Mouse (Mus musculus) liver, embryonic 11.5 days (tissue): Measurements from ENCODE around the gene Ago3. TPM values are rescaled to one million over a fixed set of nuclear protein-coding genes. Genes with fewer than 3 reads are reported as not detected.

Experiments used
- ATAC-seq: fragments of 200-750 bp; cut with Nextera tagmentation; replicated peaks from 2 replicates; pipeline ENCODE4 v1.8.0; 2017; ENCODE audit warnings: moderate number of reproducible peaks, mild to moderate bottlenecking, moderate TSS enrichment, moderate library complexity; ENCODE audit not compliant: low FRiP score
- DNase-seq: peaks from one replicate; pipeline ENCODE4 v3.0.0-alpha.2; 2017; ENCODE audit warnings: low spot score
- H3K27ac ChIP-seq: fragments of 300-500 bp; sonication (generic); 2 replicates; pipeline ENCODE4 v1.5.1; 2014; ENCODE audit warnings: mild to moderate bottlenecking, low read depth, low read length, control low read depth
- H3K27me3 ChIP-seq: fragments of 300-500 bp; sonication (generic); replicated peaks from 2 replicates; pipeline ENCODE4 v1.6.1; 2014; ENCODE audit warnings: low read length, mixed read lengths; ENCODE audit not compliant: control insufficient read depth, insufficient read depth
- H3K36me3 ChIP-seq: fragments of 300-500 bp; sonication (generic); 2 replicates; pipeline ENCODE4 v1.6.1; 2014; ENCODE audit warnings: mild to moderate bottlenecking, low read length, moderate library complexity, mixed read lengths; ENCODE audit not compliant: control insufficient read depth, insufficient read depth
- H3K4me1 ChIP-seq: fragments of 300-500 bp; sonication (generic); replicated peaks from 2 replicates; pipeline ENCODE4 v1.6.1; 2014; ENCODE audit warnings: low read length, mixed read lengths; ENCODE audit not compliant: control insufficient read depth, insufficient read depth
- H3K4me2 ChIP-seq: fragments of 300-500 bp; sonication (generic); 2 replicates; pipeline ENCODE4 v1.6.1; 2014; ENCODE audit warnings: mild to moderate bottlenecking, control low read depth, moderate library complexity
- H3K4me3 ChIP-seq: fragments of 300-500 bp; sonication (generic); 2 replicates; pipeline ENCODE4 v1.5.1; 2014; ENCODE audit warnings: low read depth, low read length, control low read depth
- H3K9ac ChIP-seq: fragments of 300-500 bp; sonication (generic); 2 replicates; pipeline ENCODE4 v1.6.1; 2014; ENCODE audit warnings: low read depth, low read length, control low read depth
- H3K9me3 ChIP-seq: fragments of 300-500 bp; sonication (generic); 2 replicates; pipeline ENCODE4 v1.6.1; 2016; ENCODE audit warnings: low read length, inconsistent platforms, mixed read lengths; ENCODE audit not compliant: control insufficient read depth
- WGBS: fragments of 180-500 bp; shearing (Covaris S2); extraction: QIAGEN DNeasy Blood & Tissue Kit; methylation state at CpG from one replicate; pipeline ENCODE4 v1.1.7; 2014; 5-methylcytosine and 5-hydroxymethylcytosine counted together
- polyA plus RNA-seq: library from polyadenylated mRNA; unstranded; fragments of >200 nt; fragmentation: Nextera tagmentation; extraction: Ambion mirVana; gene quantifications from 2 replicates; pipeline ENCODE4 v1.2.1, GENCODE M21; 2014

Ago3 gene
- polyA plus RNA-seq, 1 experiment from 2014 or later = 15.2 TPM

DNA sequence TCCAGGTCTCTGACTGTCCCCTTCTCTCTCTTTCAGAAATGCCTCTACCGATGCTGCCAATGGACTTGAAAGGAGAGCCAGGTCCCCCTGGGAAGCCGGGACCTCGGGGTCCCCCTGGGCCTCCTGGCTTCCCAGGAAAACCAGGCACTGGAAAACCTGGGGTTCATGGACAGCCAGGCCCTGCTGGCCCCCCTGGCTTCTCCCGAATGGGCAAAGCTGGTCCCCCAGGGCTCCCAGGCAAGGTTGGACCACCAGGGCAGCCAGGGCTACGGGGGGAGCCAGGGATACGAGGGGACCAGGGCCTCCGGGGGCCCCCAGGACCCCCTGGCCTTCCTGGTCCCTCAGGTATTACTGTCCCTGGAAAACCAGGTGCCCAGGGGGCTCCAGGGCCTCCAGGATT is 119.0 kb downstream of the Ago3 start:
- Histone ChIP-seq H3K9me3 (no peaks in the 10 kb centered on the region), H3K9ac (no peak overlapping the region)

DNA sequence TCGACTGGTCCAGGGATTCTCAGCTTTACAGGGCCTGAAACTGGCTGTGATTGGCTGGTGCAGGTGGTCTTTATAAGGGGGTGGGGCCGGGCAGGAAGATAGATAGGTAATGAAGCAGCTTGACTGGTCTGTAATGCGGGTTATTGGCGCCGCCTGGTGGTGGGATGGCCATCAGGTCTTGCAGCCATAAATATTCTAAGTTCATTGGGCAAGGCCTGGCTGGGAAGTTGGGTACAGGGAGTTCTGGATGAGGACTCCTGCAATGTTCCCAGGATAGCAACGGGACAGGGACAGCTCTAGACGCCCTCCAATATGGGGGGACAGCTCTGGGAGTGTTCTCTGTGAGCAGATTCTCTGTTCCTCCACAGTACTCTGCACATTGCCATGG is 119.4 kb downstream of the Ago3 start:
- H3K4me1 ChIP-seq = no peaks in the 10 kb centered on the region; the same call in 1 of the 2 replicates
- under 1% methylated on average over 7 of the region's 7 CpGs for WGBS
- no peak overlapping the region for H3K9ac ChIP-seq
- no peaks in the 10 kb centered on the region for H3K9me3 ChIP-seq
- ATAC-seq = peak; percentile 61
- H3K36me3 ChIP-seq = peaks cover 2% of the 10 kb centered on the region; the same call in 1 of the 2 replicates
- peak; percentile 86 for DNase-seq
- H3K4me3 ChIP-seq = peak overlapping the region; percentile 6; the same call in 1 of the 2 replicates
- peak overlapping the region; percentile 55 for H3K4me2 ChIP-seq
- no peak overlapping the region for H3K27ac ChIP-seq
- H3K27me3 ChIP-seq = no peaks in the 10 kb centered on the region; the same call in 1 of the 2 replicates

More for the DNA sequence above, 119.0 kb downstream of the Ago3 start:
- no peak for ATAC-seq
- Histone ChIP-seq H3K4me2 (no peak overlapping the region), H3K36me3 (peaks cover 2% of the 10 kb centered on the region; the same call in 1 of the 2 replicates), H3K4me1 (no peaks in the 10 kb centered on the region; the same call in 1 of the 2 replicates), H3K27ac (no peak overlapping the region), H3K27me3 (no peaks in the 10 kb centered on the region; the same call in 1 of the 2 replicates), H3K4me3 (no peak overlapping the region)
- 70% methylated on average over 7 of the region's 7 CpGs for WGBS
- no peak for DNase-seq

DNA sequence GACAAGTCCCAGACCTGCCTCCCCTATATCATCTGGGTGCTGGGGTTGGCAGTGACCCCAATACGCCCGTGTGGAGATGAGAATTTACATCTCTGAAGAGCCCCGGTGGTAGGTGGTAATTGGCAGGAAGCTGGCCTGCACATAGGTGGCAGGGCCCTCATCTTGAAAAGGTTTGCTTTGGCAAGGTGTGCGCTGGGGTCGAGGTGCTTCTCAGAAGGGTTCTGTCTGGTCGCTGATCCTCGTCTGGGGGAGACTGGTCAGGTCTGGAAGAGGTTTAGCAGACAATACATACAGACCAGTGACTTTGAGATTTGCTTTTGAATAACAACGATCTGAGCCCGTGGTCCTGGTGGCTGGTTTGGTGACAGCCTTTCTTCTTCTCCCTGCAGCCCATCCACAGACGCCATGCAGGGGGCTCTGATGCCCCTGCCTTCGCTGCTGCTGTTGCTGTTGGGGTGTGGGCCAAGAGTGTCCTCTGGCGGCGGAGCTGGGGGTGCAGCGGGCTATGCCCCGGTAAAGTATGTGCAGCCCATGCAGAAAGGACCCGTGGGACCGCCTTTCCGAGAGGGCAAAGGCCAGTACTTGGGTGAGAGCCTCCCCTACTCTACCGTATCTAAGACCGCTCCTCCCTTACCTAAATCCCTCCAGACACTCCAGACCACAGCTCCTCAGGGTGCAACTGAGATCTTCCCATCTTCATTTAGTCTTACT is 120.0 kb downstream of the Ago3 start:
- Histone ChIP-seq H3K4me1 (no peaks in the 10 kb centered on the region; the same call in 1 of the 2 replicates), H3K27ac (no peak overlapping the region), H3K27me3 (peaks cover under 1% of the 10 kb centered on the region; the same call in 1 of the 2 replicates), H3K9me3 (no peaks in the 10 kb centered on the region), H3K9ac (no peak overlapping the region), H3K36me3 (peaks cover 2% of the 10 kb centered on the region; the same call in 1 of the 2 replicates), H3K4me3 (peak overlapping the region; percentile 6; the same call in 1 of the 2 replicates), H3K4me2 (peak overlapping the region; percentile 55)
- peak; percentile 19; the same call in 1 of the 2 replicates for ATAC-seq
- DNase-seq = peak; percentile 55
- 19% methylated on average over 20 of the region's 20 CpGs for WGBS

DNA sequence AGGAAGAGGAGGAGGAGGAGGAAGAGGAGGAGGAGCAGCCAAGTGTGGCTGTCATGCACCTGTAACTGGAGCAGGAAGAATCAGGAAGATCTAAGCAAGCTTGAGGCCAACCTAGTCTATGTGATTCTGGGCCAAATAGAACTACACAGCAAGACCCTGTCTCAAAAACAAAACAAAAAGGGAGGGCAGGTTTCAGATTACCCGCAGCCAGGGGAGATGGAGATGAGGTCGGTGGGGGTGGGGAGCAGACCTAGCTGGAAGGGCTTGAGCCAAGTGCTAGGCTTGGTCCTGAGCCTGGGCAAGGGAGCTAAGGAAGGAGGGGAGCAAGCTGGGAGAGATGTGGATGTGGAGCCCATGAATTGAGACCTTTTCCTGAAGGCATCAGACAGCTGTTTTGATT is 122.5 kb downstream of the Ago3 start:
- Histone ChIP-seq H3K9me3 (no peaks in the 10 kb centered on the region), H3K27me3 (peaks cover 21% of the 10 kb centered on the region), H3K4me3 (no peak overlapping the region), H3K9ac (no peak overlapping the region), H3K4me2 (no peak overlapping the region), H3K36me3 (no peaks in the 10 kb centered on the region), H3K27ac (no peak overlapping the region), H3K4me1 (no peaks in the 10 kb centered on the region; the same call in 1 of the 2 replicates)
- DNase-seq = no peak
- 14% methylated on average over 2 of the region's 2 CpGs for WGBS
- ATAC-seq = no peak

DNA sequence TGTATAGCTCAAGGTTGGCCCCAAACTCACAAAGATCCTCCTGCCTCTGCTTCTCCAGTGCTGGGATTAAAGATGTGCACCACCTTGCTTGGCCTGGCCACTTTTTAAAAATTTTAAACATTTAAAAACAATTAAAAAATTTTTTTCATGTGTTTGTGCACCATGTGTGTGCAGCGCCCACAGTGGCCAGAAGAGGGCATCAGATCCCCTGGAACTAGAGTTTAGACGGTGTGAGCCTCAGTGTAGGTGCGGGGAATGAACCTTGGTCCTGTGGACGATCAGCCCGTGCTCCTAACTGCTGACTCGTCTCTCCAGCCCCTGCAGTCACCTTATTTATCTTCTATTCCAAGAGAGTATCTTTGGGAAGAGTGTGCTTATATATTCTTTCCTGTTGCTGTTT is 123.3 kb downstream of the Ago3 start:
- Histone ChIP-seq H3K36me3 (no peaks in the 10 kb centered on the region), H3K9ac (no peak overlapping the region), H3K9me3 (no peaks in the 10 kb centered on the region), H3K4me1 (peaks cover 2% of the 10 kb centered on the region; the same call in 1 of the 2 replicates), H3K27ac (no peak overlapping the region), H3K27me3 (peaks cover 29% of the 10 kb centered on the region), H3K4me2 (no peak overlapping the region), H3K4me3 (no peak overlapping the region)
- DNase-seq (no peak), ATAC-seq (no peak)
- 80% methylated on average over 6 of the region's 6 CpGs for WGBS

DNA sequence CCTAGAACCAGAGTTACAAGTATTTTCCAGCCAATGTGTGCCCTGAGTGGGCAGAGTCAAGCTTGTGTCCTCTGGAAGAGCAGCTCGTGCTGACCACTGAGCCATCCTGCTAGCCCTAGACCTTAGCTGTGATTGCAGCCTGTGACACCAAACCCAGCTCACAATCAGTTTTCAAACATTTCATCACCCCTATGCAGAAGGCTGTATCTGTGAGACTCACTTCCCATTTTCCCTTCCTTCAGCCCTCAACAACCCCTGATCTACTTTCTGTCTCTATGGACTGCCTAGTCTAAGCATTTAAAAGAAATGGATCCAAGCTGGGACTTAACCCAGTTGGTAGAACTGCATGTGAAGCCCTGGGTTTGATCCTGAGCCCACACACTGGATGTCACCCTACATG is 123.9 kb downstream of the Ago3 start:
- no peak overlapping the region for H3K4me3 ChIP-seq
- no peaks in the 10 kb centered on the region for H3K9me3 ChIP-seq
- peaks cover 3% of the 10 kb centered on the region; the same call in 1 of the 2 replicates for H3K4me1 ChIP-seq
- H3K9ac ChIP-seq = no peak overlapping the region
- peaks cover 35% of the 10 kb centered on the region for H3K27me3 ChIP-seq
- H3K27ac ChIP-seq = no peak overlapping the region
- no peaks in the 10 kb centered on the region for H3K36me3 ChIP-seq
- no peak for DNase-seq
- ATAC-seq = no peak
- no peak overlapping the region for H3K4me2 ChIP-seq
- WGBS = 73% methylated on average over 1 of the region's 1 CpGs

DNA sequence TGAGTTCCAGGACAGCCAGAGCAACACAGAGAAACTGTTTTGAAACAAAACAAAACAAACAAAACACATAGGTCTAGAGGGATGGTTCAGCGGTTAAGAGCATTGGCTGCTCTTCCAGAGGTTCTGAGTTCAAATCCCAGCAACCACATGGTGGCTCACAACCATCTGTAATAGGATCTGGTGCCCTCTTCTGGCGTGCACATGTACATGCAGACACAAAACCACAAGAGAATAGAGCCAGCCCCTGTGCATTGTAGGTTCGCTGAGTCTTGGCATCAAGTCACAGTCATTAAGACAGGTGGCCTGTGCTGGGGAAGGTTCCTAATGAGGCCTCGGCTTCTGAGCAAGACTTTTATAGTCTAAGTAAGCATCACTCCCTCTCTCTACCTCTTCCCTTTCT is 125.5 kb downstream of the Ago3 start:
- no peak overlapping the region for H3K4me3 ChIP-seq
- no peak overlapping the region for H3K27ac ChIP-seq
- no peak overlapping the region for H3K9ac ChIP-seq
- no peaks in the 10 kb centered on the region for H3K9me3 ChIP-seq
- DNase-seq = no peak
- H3K27me3 ChIP-seq = peaks cover 49% of the 10 kb centered on the region
- ATAC-seq = no peak
- H3K4me1 ChIP-seq = 0 out of 2 replicates have a peak, but pooled peaks cover 3% of the 10 kb centered on the region
- no peaks in the 10 kb centered on the region for H3K36me3 ChIP-seq
- WGBS = 61% methylated on average over 4 of the region's 4 CpGs
- H3K4me2 ChIP-seq = no peak overlapping the region

DNA sequence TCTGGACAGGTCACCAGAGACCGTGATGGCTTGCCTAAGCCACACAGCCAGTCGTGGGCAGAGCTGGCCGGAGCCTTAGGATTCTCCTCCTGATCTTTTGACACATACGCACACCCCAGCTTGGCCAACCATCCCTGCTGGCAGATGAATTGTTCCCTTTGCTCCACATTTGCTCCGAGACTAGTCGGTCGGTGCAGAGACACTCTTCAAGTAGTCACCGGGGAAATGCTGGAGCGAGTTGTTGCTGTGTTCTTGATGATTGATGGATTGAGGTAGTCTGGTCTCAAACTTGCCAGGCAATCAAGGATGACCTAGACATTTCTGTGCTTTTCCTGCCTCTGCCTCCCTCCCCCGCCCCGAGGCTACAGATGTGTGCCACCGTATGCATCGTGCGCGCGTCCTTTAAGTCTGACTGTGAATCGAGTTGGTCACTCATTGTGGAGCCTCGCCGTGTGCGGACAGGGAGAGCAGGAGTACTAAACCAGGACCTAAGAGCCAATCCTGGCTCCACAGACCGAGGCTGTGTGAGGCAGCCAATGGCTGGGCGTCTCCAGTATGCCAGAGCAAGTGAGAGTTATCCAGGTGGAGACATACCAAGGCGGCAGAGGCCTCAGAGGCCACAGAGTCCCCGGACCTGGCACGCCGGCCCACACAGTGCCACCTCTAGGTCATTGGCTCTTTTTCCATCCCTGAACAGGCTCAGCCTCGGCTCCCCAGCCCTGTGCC is 127.6 kb downstream of the Ago3 start:
- H3K9ac ChIP-seq = no peak overlapping the region
- H3K4me1 ChIP-seq = peaks cover 6% of the 10 kb centered on the region; the same call in 1 of the 2 replicates
- no peak overlapping the region for H3K27ac ChIP-seq
- peak overlapping the region; percentile 59 for H3K4me2 ChIP-seq
- 10% methylated on average over 27 of the region's 27 CpGs for WGBS
- no peaks in the 10 kb centered on the region for H3K36me3 ChIP-seq
- H3K9me3 ChIP-seq = no peaks in the 10 kb centered on the region
- ATAC-seq (no peak), DNase-seq (no peak)
- H3K4me3 ChIP-seq = peak overlapping the region; percentile 40
- peaks cover 70% of the 10 kb centered on the region for H3K27me3 ChIP-seq
